8 mouse cellular contexts compared by ENCODE assay signal in the genomic region with DNA sequence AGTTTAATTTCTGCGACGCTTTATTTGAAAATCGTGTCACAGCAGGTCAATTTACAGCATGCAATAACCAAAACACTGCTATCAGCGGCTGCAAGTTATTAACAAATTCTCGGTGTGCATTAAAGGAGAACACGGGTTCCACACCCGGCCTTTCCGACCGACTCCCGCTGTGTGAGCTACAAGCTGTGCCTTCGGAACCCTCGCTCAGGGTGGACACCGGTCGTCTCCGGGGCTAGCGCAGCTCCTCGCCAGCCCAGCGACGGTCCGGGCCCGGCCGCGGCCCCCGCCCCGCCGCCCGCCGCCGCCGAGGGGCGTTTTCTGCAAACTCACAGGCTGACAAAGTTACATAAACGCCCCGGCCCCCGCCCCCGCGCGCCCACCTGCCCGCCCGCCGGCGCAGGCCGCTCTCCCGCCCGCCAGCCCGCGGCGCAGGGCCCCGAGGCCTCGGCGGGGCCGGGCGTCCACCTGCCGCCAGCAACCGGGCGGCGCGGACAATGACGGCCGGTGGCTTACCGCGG. TPM values are rescaled to one million over a fixed set of nuclear protein-coding genes. Genes with fewer than 3 reads are reported as not detected.
DNase-seq lines count a peak whose midpoint lies in the region; ATAC-seq and TF ChIP-seq lines count a peak whose summit lies in the region.

No protein-coding gene starts in this region.

- H3K4me2 ChIP-seq in embryonic facial prominence, embryonic 14.5 days (ENCODE audit: low read depth, low read length) = peak overlapping the region; percentile 65
- peak overlapping the region; percentile 78 for H3K4me2 ChIP-seq in heart, postnatal 0 days (ENCODE audit: low read depth, low read length)
- peak overlapping the region; percentile 67 for H3K4me2 ChIP-seq in lung, embryonic 15.5 days

- H3K9ac ChIP-seq in embryonic facial prominence, embryonic 14.5 days (ENCODE audit: low read depth, low read length) = peak overlapping the region; percentile 85
- peak overlapping the region; percentile 87 for H3K9ac ChIP-seq in heart, postnatal 0 days (replicated peaks; ENCODE audit: low read depth, low read length)
- H3K9ac ChIP-seq in lung, embryonic 15.5 days = peak overlapping the region; percentile 85

- no peak for ATAC-seq in embryonic facial prominence, embryonic 14.5 days (ENCODE audit: low read depth)
- no peak for ATAC-seq in heart, postnatal 0 days (ENCODE audit: insufficient read depth, low read depth)
- no peak for ATAC-seq in lung, embryonic 15.5 days (ENCODE audit: borderline replicate concordance, extremely low read depth, low FRiP score, low TSS enrichment)

- DNase-seq in 3T3-L1 (ENCODE audit: low read depth, low spot score) = peak; percentile 38
- DNase-seq in adipocyte (ENCODE audit: low spot score) = peak; percentile 45
- DNase-seq in embryonic facial prominence, embryonic 14.5 days (ENCODE audit: low spot score) = peak; percentile 45
- peak; percentile 13 for DNase-seq in heart, postnatal 0 days (ENCODE audit: low spot score)
- peak; percentile 56 to 72 for DNase-seq in kidney, postnatal 25 days
- DNase-seq in right cerebral cortex, postnatal 10 days (ENCODE audit: low spot score in 2 of 2) = peak; percentile 62 to 70
- DNase-seq in yolk sac, embryonic 10.5 days (ENCODE audit: low spot score) = peak; percentile 57

- H3K4me1 ChIP-seq in embryonic facial prominence, embryonic 14.5 days (ENCODE audit: control insufficient read depth, insufficient read depth, low read length) = peaks cover 25% of the 10 kb centered on the region
- H3K4me1 ChIP-seq in heart, postnatal 0 days (ENCODE audit: control insufficient read depth, insufficient read depth) = peaks cover 28% of the 10 kb centered on the region
- peaks cover 34% of the 10 kb centered on the region for H3K4me1 ChIP-seq in lung, embryonic 15.5 days

- no peak for TF ChIP-seq CTCF in heart, postnatal 0 days (IDR thresholded peaks at IDR 0.05; ENCODE audit: low read depth)

- H3K4me3 ChIP-seq in embryonic facial prominence, embryonic 14.5 days (ENCODE audit: low read depth, low read length) = peak overlapping the region; percentile 79
- H3K4me3 ChIP-seq in heart, postnatal 0 days (ENCODE audit: low read depth, low read length) = peak overlapping the region; percentile 81
- peak overlapping the region; percentile 91 for H3K4me3 ChIP-seq in lung, embryonic 15.5 days

- TF ChIP-seq EP300 in heart, postnatal 0 days (IDR thresholded peaks at IDR 0.05; ENCODE audit: low read depth) = no peak

- 1% methylated on average over 35 of the region's 61 CpGs for whole genome bisulfite sequencing in embryonic facial prominence, embryonic 14.5 days
- under 1% methylated on average over 45 of the region's 61 CpGs for WGBS in heart, postnatal 0 days
- under 1% methylated on average over 45 of the region's 61 CpGs for WGBS in lung, embryonic 15.5 days

- no peaks in the 10 kb centered on the region for H3K9me3 ChIP-seq in embryonic facial prominence, embryonic 14.5 days (ENCODE audit: control insufficient read depth, low read length)
- H3K9me3 ChIP-seq in heart, postnatal 0 days (replicated peaks; ENCODE audit: control insufficient read depth, low read length) = no peaks in the 10 kb centered on the region
- no peaks in the 10 kb centered on the region for H3K9me3 ChIP-seq in lung, embryonic 15.5 days

- no peaks in the 10 kb centered on the region for H3K36me3 ChIP-seq in embryonic facial prominence, embryonic 14.5 days (ENCODE audit: control insufficient read depth, insufficient read depth, low read length)
- H3K36me3 ChIP-seq in heart, postnatal 0 days (replicated peaks; ENCODE audit: control insufficient read depth, insufficient read depth, low read length) = no peaks in the 10 kb centered on the region
- no peaks in the 10 kb centered on the region for H3K36me3 ChIP-seq in lung, embryonic 15.5 days

- H3K27me3 ChIP-seq in embryonic facial prominence, embryonic 14.5 days (replicated peaks; ENCODE audit: control insufficient read depth, insufficient read depth, low read length) = no peaks in the 10 kb centered on the region
- no peaks in the 10 kb centered on the region for H3K27me3 ChIP-seq in heart, postnatal 0 days (ENCODE audit: control insufficient read depth, insufficient read depth, low read length)
- H3K27me3 ChIP-seq in lung, embryonic 15.5 days = no peaks in the 10 kb centered on the region

- H3K27ac ChIP-seq in embryonic facial prominence, embryonic 14.5 days (replicated peaks; ENCODE audit: low read depth, low read length) = peak overlapping the region; percentile 97
- peak overlapping the region; percentile 95 for H3K27ac ChIP-seq in heart, postnatal 0 days (ENCODE audit: low read depth)
- peak overlapping the region; percentile 83 for H3K27ac ChIP-seq in lung, embryonic 15.5 days

RNA-seq across cellular contexts. Expression of gene Hdac4, which starts 16.0 kb away (rescaled TPM):
- polyA plus RNA-seq in embryonic facial prominence, embryonic 14.5 days (2014; fragmentation: Nextera tagmentation; extraction: Ambion mirVana) = 24.0 and 24.1 TPM in 2 replicates
- 13.0 and 23.8 TPM in 2 replicates for total RNA-seq in heart, postnatal 0 days (2014; rRNA removed; ENCODE audit: low replicate concordance)
- 6.8 and 7.6 TPM in 2 replicates for polyA plus RNA-seq in heart, postnatal 0 days (2015; fragmentation: Nextera tagmentation; extraction: Ambion mirVana)
- 16.6 and 19.1 TPM in 2 replicates for polyA plus RNA-seq in lung, embryonic 15.5 days (2015; fragmentation: Nextera tagmentation; extraction: Ambion mirVana)

Comparison
In these comparisons a context has a peak if more than half of its experiments do, and no peak if none do; other contexts are left out.
1. DNase-seq: peak in every context shown above with its lines; median percentile 66 in right cerebral cortex, postnatal 10 days; 64 in kidney, postnatal 25 days; 57 in yolk sac, embryonic 10.5 days; 45 in adipocyte; 45 in embryonic facial prominence, embryonic 14.5 days; 38 in 3T3-L1; 13 in heart, postnatal 0 days.